Mouse (Mus musculus): ENCODE measurements around the gene Rasl11b. TPM values are rescaled to one million over a fixed set of nuclear protein-coding genes. Genes with fewer than 3 reads are reported as not detected.

The Rasl11b gene
- total and polyA plus RNA-seq, 3 experiments: 27.8 to 31.3 (median 28.9) TPM

GRCm38 (mm10) chr5:74195614-74196306 is 674 bp downstream of the Rasl11b start:
- Histone ChIP-seq H3K79me2 (replicated peaks; ENCODE audit: control insufficient read depth, insufficient read depth, low read length) (no peaks in the 10 kb centered on the region), H3K36me3 (ENCODE audit: control insufficient read depth, insufficient read depth, low read length) (peaks cover 10% of the 10 kb centered on the region), H3K27me3 (ENCODE audit: control insufficient read depth, insufficient read depth, low read length) (no peaks in the 10 kb centered on the region), H3K4me1 (ENCODE audit: control insufficient read depth, insufficient read depth, low read length) (peaks cover 10% of the 10 kb centered on the region), H3K9ac (ENCODE audit: low read depth, low read length) (peak overlapping the region; percentile 96), H3K27ac (peak overlapping the region; percentile 96), H3K4me3 (peak overlapping the region; percentile 90)
- intact Hi-C loops (cut with DNase I): loop anchor here (2.0 to 5.0 kb wide), 5 partner anchors 19 to 103 kb away; no protein-coding TSS in a partner anchor
- no peak for DNase-seq
- TF ChIP-seq CTCF (IDR thresholded peaks at IDR 0.05) (no peak), EP300 (IDR thresholded peaks at IDR 0.05; ENCODE audit: insufficient read depth, low read depth, low read length) (no peak), POLR2A (IDR thresholded peaks at IDR 0.05; ENCODE audit: insufficient read depth, low read depth, low read length) (no peak)
- WGBS: 4% methylated on average over 27 of the region's 27 CpGs

- Histone ChIP-seq H3K36me3 (ENCODE audit: control insufficient read depth, insufficient read depth, low read length) (peaks cover 10% of the 10 kb centered on the region), H3K9ac (ENCODE audit: low read depth, low read length) (no peak overlapping the region), H3K27me3 (ENCODE audit: control insufficient read depth, insufficient read depth, low read length) (no peaks in the 10 kb centered on the region), H3K27ac (peak overlapping the region; percentile 96), H3K4me1 (ENCODE audit: control insufficient read depth, insufficient read depth, low read length) (peaks cover 10% of the 10 kb centered on the region), H3K79me2 (replicated peaks; ENCODE audit: control insufficient read depth, insufficient read depth, low read length) (no peaks in the 10 kb centered on the region), H3K4me3 (peak overlapping the region; percentile 90)
- WGBS: 2% methylated on average over 4 of the region's 4 CpGs
- intact Hi-C loops (cut with DNase I): loop anchor here (2.0 to 5.0 kb wide), 4 partner anchors 49 to 103 kb away; no protein-coding TSS in a partner anchor
- TF ChIP-seq POLR2A (IDR thresholded peaks at IDR 0.05; ENCODE audit: insufficient read depth, low read depth, low read length) (no peak), CTCF (IDR thresholded peaks at IDR 0.05) (peak; percentile 57)
- DNase-seq: peak; percentile 36 to 54
Observed at GRCm38 (mm10) chr5:74196307-74196618, 1.2 kb downstream of the Rasl11b start.

- DNase-seq: peak in 1 of 2 experiments; percentile 30
- peak overlapping the region; percentile 96 for H3K27ac ChIP-seq
- TF ChIP-seq EP300 (IDR thresholded peaks at IDR 0.05; ENCODE audit: insufficient read depth, low read depth, low read length) (no peak), CTCF (IDR thresholded peaks at IDR 0.05) (no peak), POLR2A (IDR thresholded peaks at IDR 0.05; ENCODE audit: insufficient read depth, low read depth, low read length) (no peak)
- intact Hi-C loops (cut with DNase I): loop anchor here (2.0 to 5.0 kb wide), 4 partner anchors 50 to 105 kb away; no protein-coding TSS in a partner anchor
- 50% methylated on average over 22 of the region's 22 CpGs for WGBS
- peaks cover 10% of the 10 kb centered on the region for H3K36me3 ChIP-seq (ENCODE audit: control insufficient read depth, insufficient read depth, low read length)
- peaks cover 10% of the 10 kb centered on the region for H3K4me1 ChIP-seq (ENCODE audit: control insufficient read depth, insufficient read depth, low read length)
- H3K9ac ChIP-seq (ENCODE audit: low read depth, low read length): peak overlapping the region; percentile 22
- H3K4me3 ChIP-seq: peak overlapping the region; percentile 90
- no peaks in the 10 kb centered on the region for H3K27me3 ChIP-seq (ENCODE audit: control insufficient read depth, insufficient read depth, low read length)
- H3K79me2 ChIP-seq (replicated peaks; ENCODE audit: control insufficient read depth, insufficient read depth, low read length): no peaks in the 10 kb centered on the region
Observed at GRCm38 (mm10) chr5:74197541-74198330, 2.6 kb downstream of the Rasl11b start.

- TF ChIP-seq POLR2A (IDR thresholded peaks at IDR 0.05; ENCODE audit: insufficient read depth, low read depth, low read length) (no peak), CTCF (IDR thresholded peaks at IDR 0.05) (no peak), EP300 (IDR thresholded peaks at IDR 0.05; ENCODE audit: insufficient read depth, low read depth, low read length) (no peak)
- no peak overlapping the region; the same call in 1 of the 2 replicates for H3K4me3 ChIP-seq
- WGBS: 58% methylated on average over 11 of the region's 11 CpGs
Observed at GRCm38 (mm10) chr5:74198446-74198845, 3.4 kb downstream of the Rasl11b start.

GRCm38 (mm10) chr5:74199793-74200192 is 4.7 kb downstream of the Rasl11b start:
- Histone ChIP-seq H3K4me1 (ENCODE audit: control insufficient read depth, insufficient read depth, low read length) (peaks cover 6% of the 10 kb centered on the region), H3K36me3 (ENCODE audit: control insufficient read depth, insufficient read depth, low read length) (peaks cover 10% of the 10 kb centered on the region), H3K4me3 (no peak overlapping the region), H3K27me3 (ENCODE audit: control insufficient read depth, insufficient read depth, low read length) (no peaks in the 10 kb centered on the region), H3K79me2 (replicated peaks; ENCODE audit: control insufficient read depth, insufficient read depth, low read length) (no peaks in the 10 kb centered on the region), H3K9ac (ENCODE audit: low read depth, low read length) (no peak overlapping the region), H3K27ac (peak overlapping the region; percentile 5; the same call in 1 of the 2 replicates)
- 59% methylated on average over 13 of the region's 13 CpGs for WGBS
- intact Hi-C loops (cut with DNase I): loop anchor here (5.0 kb wide), 3 partner anchors 52 to 78 kb away; no protein-coding TSS in a partner anchor
- TF ChIP-seq CTCF (IDR thresholded peaks at IDR 0.05) (no peak), POLR2A (IDR thresholded peaks at IDR 0.05; ENCODE audit: insufficient read depth, low read depth, low read length) (0 out of 2 replicates have a peak, but pooled peaks have one; percentile 13)
- DNase-seq: peak in 1 of 2 experiments; percentile 31

More at GRCm38 (mm10) chr5:74198446-74198845, 3.4 kb downstream of the Rasl11b start:
- Histone ChIP-seq H3K4me1 (ENCODE audit: control insufficient read depth, insufficient read depth, low read length) (peaks cover 10% of the 10 kb centered on the region), H3K36me3 (ENCODE audit: control insufficient read depth, insufficient read depth, low read length) (peaks cover 10% of the 10 kb centered on the region), H3K79me2 (replicated peaks; ENCODE audit: control insufficient read depth, insufficient read depth, low read length) (no peaks in the 10 kb centered on the region), H3K27me3 (ENCODE audit: control insufficient read depth, insufficient read depth, low read length) (no peaks in the 10 kb centered on the region), H3K9ac (ENCODE audit: low read depth, low read length) (no peak overlapping the region), H3K27ac (peak overlapping the region; percentile 96)
- intact Hi-C loops (cut with DNase I): loop anchor here (5.0 kb wide), 3 partner anchors 51 to 79 kb away; no protein-coding TSS in a partner anchor
- no peak for DNase-seq
